Mouse (Mus musculus): ENCODE results near the gene Gm9780. TPM values are rescaled to one million over a fixed set of nuclear protein-coding genes. Genes with fewer than 3 reads are reported as not detected.
"Not testable (repeated sequence)": the region's sequence is repeated elsewhere in the genome, so short reads cannot be mapped to it uniquely, and the experiment has no call there.

Gm9780 gene
- 1.5 and 5.1 TPM in 2 replicates for polyA plus RNA-seq (2012; rRNA removed)

- H3K4me1 ChIP-seq (ENCODE audit: control insufficient read depth, insufficient read depth, low read length); DNase-seq; H3K4me3 ChIP-seq (replicated peaks; ENCODE audit: insufficient read depth, low read depth, low read length); H3K27ac ChIP-seq (ENCODE audit: insufficient read depth, low read length); H3K27me3 ChIP-seq (ENCODE audit: control insufficient read depth, insufficient read depth, low read length): not testable (repeated sequence)
- WGBS: no CpG with 5 or more reads among the region's 26 CpGs
These were observed at the start of gene Gm9780 for GRCm38 (mm10) chr14:26042611-26043010. TSS of gene Gm9780 (minus strand) at chr14:26042711.

- not testable (repeated sequence) for H3K27ac ChIP-seq (ENCODE audit: insufficient read depth, low read length); H3K4me1 ChIP-seq (ENCODE audit: control insufficient read depth, insufficient read depth, low read length); H3K4me3 ChIP-seq (replicated peaks; ENCODE audit: insufficient read depth, low read depth, low read length); DNase-seq; H3K27me3 ChIP-seq (ENCODE audit: control insufficient read depth, insufficient read depth, low read length)
- no CpG with 5 or more reads among the region's 1 CpGs for WGBS
These were observed 39.5 kb upstream of the Gm9780 start, which contains the start of gene Cphx3 for GRCm38 (mm10) chr14:26081997-26082396. TSS of gene Cphx3 (plus strand) at chr14:26082297.

- H3K27me3 ChIP-seq (ENCODE audit: control insufficient read depth, insufficient read depth, low read length); DNase-seq; H3K4me3 ChIP-seq (replicated peaks; ENCODE audit: insufficient read depth, low read depth, low read length); H3K27ac ChIP-seq (ENCODE audit: insufficient read depth, low read length); H3K4me1 ChIP-seq (ENCODE audit: control insufficient read depth, insufficient read depth, low read length): not testable (repeated sequence)
- no CpG with 5 or more reads among the region's 6 CpGs for WGBS
These were observed 38.7 kb upstream of the Gm9780 start, which contains the start of gene Cphx2 for GRCm38 (mm10) chr14:26081216-26081615. TSS of gene Cphx2 (plus strand) at chr14:26081516.

- WGBS: no CpG with 5 or more reads among the region's 5 CpGs
- H3K27me3 ChIP-seq (ENCODE audit: control insufficient read depth, insufficient read depth, low read length); DNase-seq; H3K4me1 ChIP-seq (ENCODE audit: control insufficient read depth, insufficient read depth, low read length); H3K4me3 ChIP-seq (replicated peaks; ENCODE audit: insufficient read depth, low read depth, low read length); H3K27ac ChIP-seq (ENCODE audit: insufficient read depth, low read length): not testable (repeated sequence)
These were observed 34.3 kb upstream of the Gm9780 start for GRCm38 (mm10) chr14:26076620-26077390.

- not testable (repeated sequence) for H3K4me1 ChIP-seq (ENCODE audit: control insufficient read depth, insufficient read depth, low read length); DNase-seq; H3K4me3 ChIP-seq (replicated peaks; ENCODE audit: insufficient read depth, low read depth, low read length); H3K27me3 ChIP-seq (ENCODE audit: control insufficient read depth, insufficient read depth, low read length); H3K27ac ChIP-seq (ENCODE audit: insufficient read depth, low read length)
- WGBS: no CpG with 5 or more reads among the region's 10 CpGs
These were observed 24.8 kb upstream of the Gm9780 start, which contains the start of gene Tmem254c for GRCm38 (mm10) chr14:26067325-26067633. TSS of gene Tmem254c (minus strand) at chr14:26067355.

GRCm38 (mm10) chr14:26066574-26067324 lies 24.2 kb upstream of the Gm9780 start:
- whole genome bisulfite sequencing: no CpG with 5 or more reads among the region's 44 CpGs
- H3K27ac ChIP-seq (ENCODE audit: insufficient read depth, low read length); DNase-seq; H3K27me3 ChIP-seq (ENCODE audit: control insufficient read depth, insufficient read depth, low read length); H3K4me3 ChIP-seq (replicated peaks; ENCODE audit: insufficient read depth, low read depth, low read length); H3K4me1 ChIP-seq (ENCODE audit: control insufficient read depth, insufficient read depth, low read length): not testable (repeated sequence)

- no CpG with 5 or more reads among the region's 6 CpGs for WGBS
- H3K27ac ChIP-seq (ENCODE audit: insufficient read depth, low read length); H3K4me3 ChIP-seq (replicated peaks; ENCODE audit: insufficient read depth, low read depth, low read length); DNase-seq; H3K4me1 ChIP-seq (ENCODE audit: control insufficient read depth, insufficient read depth, low read length); H3K27me3 ChIP-seq (ENCODE audit: control insufficient read depth, insufficient read depth, low read length): not testable (repeated sequence)
These were observed 16.9 kb upstream of the Gm9780 start for GRCm38 (mm10) chr14:26059362-26059761.

- not testable (repeated sequence) for DNase-seq; H3K4me3 ChIP-seq (replicated peaks; ENCODE audit: insufficient read depth, low read depth, low read length); H3K4me1 ChIP-seq (ENCODE audit: control insufficient read depth, insufficient read depth, low read length); H3K27me3 ChIP-seq (ENCODE audit: control insufficient read depth, insufficient read depth, low read length); H3K27ac ChIP-seq (ENCODE audit: insufficient read depth, low read length)
- no CpG with 5 or more reads among the region's 3 CpGs for WGBS
These were observed 15.7 kb upstream of the Gm9780 start for GRCm38 (mm10) chr14:26058184-26058583.

GRCm38 (mm10) chr14:26048767-26049166 lies 6.3 kb upstream of the Gm9780 start:
- not testable (repeated sequence) for DNase-seq; H3K27me3 ChIP-seq (ENCODE audit: control insufficient read depth, insufficient read depth, low read length); H3K4me1 ChIP-seq (ENCODE audit: control insufficient read depth, insufficient read depth, low read length); H3K4me3 ChIP-seq (replicated peaks; ENCODE audit: insufficient read depth, low read depth, low read length); H3K27ac ChIP-seq (ENCODE audit: insufficient read depth, low read length)
- WGBS: no CpG with 5 or more reads among the region's 9 CpGs

GRCm38 (mm10) chr14:26047026-26047425 lies 4.5 kb upstream of the Gm9780 start:
- H3K27me3 ChIP-seq (ENCODE audit: control insufficient read depth, insufficient read depth, low read length); H3K4me3 ChIP-seq (replicated peaks; ENCODE audit: insufficient read depth, low read depth, low read length); DNase-seq; H3K27ac ChIP-seq (ENCODE audit: insufficient read depth, low read length); H3K4me1 ChIP-seq (ENCODE audit: control insufficient read depth, insufficient read depth, low read length): not testable (repeated sequence)
- WGBS: no CpG with 5 or more reads among the region's 8 CpGs

- no CpG with 5 or more reads among the region's 5 CpGs for WGBS
- not testable (repeated sequence) for H3K4me1 ChIP-seq (ENCODE audit: control insufficient read depth, insufficient read depth, low read length); H3K27me3 ChIP-seq (ENCODE audit: control insufficient read depth, insufficient read depth, low read length); H3K27ac ChIP-seq (ENCODE audit: insufficient read depth, low read length); DNase-seq; H3K4me3 ChIP-seq (replicated peaks; ENCODE audit: insufficient read depth, low read depth, low read length)
These were observed 2.5 kb upstream of the Gm9780 start for GRCm38 (mm10) chr14:26045007-26045406.

- not testable (repeated sequence) for DNase-seq; H3K4me3 ChIP-seq (replicated peaks; ENCODE audit: insufficient read depth, low read depth, low read length); H3K27me3 ChIP-seq (ENCODE audit: control insufficient read depth, insufficient read depth, low read length); H3K4me1 ChIP-seq (ENCODE audit: control insufficient read depth, insufficient read depth, low read length); H3K27ac ChIP-seq (ENCODE audit: insufficient read depth, low read length)
- no CpG with 5 or more reads among the region's 6 CpGs for WGBS
These were observed 7.1 kb downstream of the Gm9780 start for GRCm38 (mm10) chr14:26035439-26035838.

Measured in cerebellum, adult 2 months (tissue).